Mouse (Mus musculus): Measurements from ENCODE around the gene Spon1. TPM values are rescaled to one million over a fixed set of nuclear protein-coding genes. Genes with fewer than 3 reads are reported as not detected.
A peak's percentile ranks its signal among the peaks of the same experiment; 100 is the strongest.

The Spon1 gene
- polyA plus RNA-seq, 1 experiment from 2014 or later, result 30.4 TPM

DNA sequence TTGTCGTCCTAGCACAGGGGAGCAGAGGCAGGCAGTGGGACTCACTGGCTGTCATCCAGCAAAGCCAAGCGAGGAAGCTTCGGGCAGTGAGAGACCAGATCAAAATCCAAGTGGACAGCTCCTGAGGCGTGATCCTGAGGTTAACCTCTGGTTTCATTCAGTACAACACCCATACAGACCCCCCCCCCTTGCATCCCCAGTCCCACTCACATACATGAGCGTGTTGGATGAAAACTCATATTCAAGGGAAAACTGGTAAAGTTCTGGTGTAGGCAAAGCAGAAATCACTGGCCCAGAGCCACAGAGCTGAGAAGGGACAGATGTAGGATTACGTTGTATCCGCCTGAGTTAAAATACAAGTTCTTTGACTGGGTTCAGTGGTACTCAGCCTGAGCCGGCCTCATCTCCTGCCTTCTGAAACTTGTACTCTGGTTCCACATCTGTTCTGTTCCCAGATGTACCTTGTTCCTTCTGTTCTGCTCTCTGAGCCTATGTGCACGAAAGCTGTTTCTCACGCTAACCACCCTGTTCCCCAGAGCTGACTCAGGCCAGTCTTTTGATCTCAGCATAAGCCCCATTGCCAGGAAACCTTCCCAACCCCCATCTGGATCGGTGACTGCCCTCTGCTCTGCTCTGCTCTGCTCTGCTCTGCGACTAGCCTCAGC lies 143.5 kb downstream of the Spon1 start:
- no peak overlapping the region for H3K4me3 ChIP-seq
- H3K36me3 ChIP-seq, result no peaks in the 10 kb centered on the region
- H3K9me3 ChIP-seq, result no peaks in the 10 kb centered on the region
- H3K4me2 ChIP-seq, result no peak overlapping the region
- H3K27me3 ChIP-seq, result no peaks in the 10 kb centered on the region
- no peak for ATAC-seq (ENCODE audit: insufficient number of reproducible peaks, insufficient read depth, low FRiP score, low TSS enrichment, low read depth)
- no peak overlapping the region for H3K27ac ChIP-seq
- peaks cover 14% of the 10 kb centered on the region for H3K4me1 ChIP-seq
- H3K9ac ChIP-seq, result no peak overlapping the region
- 31% methylated on average over 12 of the region's 12 CpGs for WGBS

DNA sequence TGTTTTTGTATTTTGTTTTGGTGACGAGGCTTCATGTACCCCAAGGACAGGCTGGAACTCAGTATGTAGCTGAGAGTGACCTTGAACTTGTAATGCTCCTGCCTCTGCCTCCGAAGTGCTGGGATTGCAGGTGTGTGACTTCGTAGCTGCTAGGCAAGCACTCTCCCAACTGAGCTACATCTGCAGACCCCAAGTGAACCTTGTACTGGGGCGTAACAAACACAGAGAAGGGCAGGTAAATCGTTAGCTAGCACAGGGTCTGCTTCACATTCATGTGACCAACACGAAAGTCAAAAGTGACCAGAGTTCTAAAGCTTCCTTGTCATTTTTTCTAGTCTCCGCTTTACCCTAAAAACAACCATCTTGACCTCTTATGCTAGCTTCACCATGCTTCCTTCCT lies 145.1 kb downstream of the Spon1 start:
- Histone ChIP-seq H3K27me3 (no peaks in the 10 kb centered on the region), H3K9ac (no peak overlapping the region), H3K9me3 (no peaks in the 10 kb centered on the region), H3K27ac (no peak overlapping the region), H3K4me3 (no peak overlapping the region), H3K36me3 (no peaks in the 10 kb centered on the region), H3K4me1 (peaks cover 12% of the 10 kb centered on the region), H3K4me2 (no peak overlapping the region)
- ATAC-seq (ENCODE audit: insufficient number of reproducible peaks, insufficient read depth, low FRiP score, low TSS enrichment, low read depth), result no peak
- WGBS, result 87% methylated on average over 7 of the region's 7 CpGs

DNA sequence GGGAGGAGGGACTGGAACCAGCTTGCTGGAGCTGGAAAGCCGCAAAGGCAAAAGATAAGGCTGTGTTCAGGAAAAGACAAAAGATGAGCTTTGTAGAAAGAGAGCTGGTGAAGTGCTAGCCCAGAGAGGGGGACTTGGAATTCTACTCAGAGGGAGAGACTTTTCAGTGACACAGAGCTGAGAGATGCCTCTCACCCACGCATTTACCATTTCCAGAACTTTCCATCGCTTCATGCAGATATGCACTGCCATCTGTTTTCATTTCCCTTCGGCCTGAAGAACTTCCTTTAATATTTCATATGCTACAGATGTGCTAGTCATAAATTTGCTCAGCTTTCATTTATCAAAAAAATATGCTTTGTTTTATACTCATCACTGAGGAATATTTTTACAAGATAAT lies 150.1 kb downstream of the Spon1 start:
- Histone ChIP-seq H3K27ac (0 out of 2 replicates have a peak overlapping the region, but pooled peaks have one; percentile 33), H3K9me3 (no peaks in the 10 kb centered on the region), H3K4me3 (no peak overlapping the region), H3K27me3 (no peaks in the 10 kb centered on the region), H3K4me1 (peaks cover 2% of the 10 kb centered on the region; the same call in 1 of the 2 replicates), H3K36me3 (no peaks in the 10 kb centered on the region), H3K9ac (no peak overlapping the region), H3K4me2 (no peak overlapping the region)
- no peak for ATAC-seq (ENCODE audit: insufficient number of reproducible peaks, insufficient read depth, low FRiP score, low TSS enrichment, low read depth)
- 48% methylated on average over 4 of the region's 4 CpGs for whole genome bisulfite sequencing

DNA sequence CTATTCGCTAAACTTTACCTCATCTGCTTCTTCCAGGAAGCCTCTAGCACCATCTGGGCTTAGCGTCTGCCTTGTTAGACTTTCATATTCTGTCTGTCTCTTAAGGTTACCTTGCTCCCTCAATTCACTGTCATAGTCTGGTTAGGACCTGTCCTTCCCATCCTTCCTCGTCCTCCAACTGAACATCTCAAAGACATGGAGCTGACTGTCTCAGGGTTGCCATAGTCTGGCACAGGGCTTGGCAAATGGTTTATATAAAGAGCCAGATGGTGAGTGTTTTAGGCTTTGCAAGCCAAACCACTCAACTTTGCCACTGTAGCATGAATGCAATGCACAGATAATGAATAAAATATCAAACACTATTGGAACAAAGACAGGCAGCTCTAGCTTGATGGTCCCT lies 153.1 kb downstream of the Spon1 start:
- H3K9me3 ChIP-seq, result no peaks in the 10 kb centered on the region
- no peak overlapping the region for H3K4me3 ChIP-seq
- ATAC-seq (ENCODE audit: insufficient number of reproducible peaks, insufficient read depth, low FRiP score, low TSS enrichment, low read depth), result no peak
- H3K4me2 ChIP-seq, result no peak overlapping the region
- WGBS, result 79% methylated on average over 3 of the region's 3 CpGs
- H3K9ac ChIP-seq, result no peak overlapping the region
- no peak overlapping the region for H3K27ac ChIP-seq
- H3K4me1 ChIP-seq, result peaks cover 2% of the 10 kb centered on the region; the same call in 1 of the 2 replicates
- no peaks in the 10 kb centered on the region for H3K27me3 ChIP-seq
- no peaks in the 10 kb centered on the region for H3K36me3 ChIP-seq

DNA sequence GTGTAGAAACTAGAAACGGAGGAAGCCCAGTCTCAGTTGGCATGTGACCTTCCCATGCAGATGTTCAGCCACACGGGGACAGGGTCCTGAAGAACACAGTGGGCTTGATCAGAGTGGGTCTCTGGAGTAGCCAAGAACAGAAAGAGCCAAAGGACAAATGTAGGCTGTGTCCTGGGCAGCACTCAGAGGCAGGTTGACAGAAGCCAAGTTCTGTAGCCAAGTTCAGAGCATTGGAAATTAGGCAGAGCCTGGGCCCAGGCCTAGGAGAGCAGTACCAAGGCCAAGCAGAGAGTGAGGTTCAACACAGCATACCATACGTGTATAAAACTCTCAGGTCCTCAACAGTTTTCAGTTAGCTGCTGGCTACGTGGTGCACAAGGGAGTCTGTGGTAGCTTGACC lies 153.7 kb downstream of the Spon1 start:
- no peak overlapping the region for H3K4me2 ChIP-seq
- no peak for ATAC-seq (ENCODE audit: insufficient number of reproducible peaks, insufficient read depth, low FRiP score, low TSS enrichment, low read depth)
- no peak overlapping the region for H3K27ac ChIP-seq
- no peaks in the 10 kb centered on the region for H3K36me3 ChIP-seq
- H3K4me1 ChIP-seq, result peaks cover 2% of the 10 kb centered on the region; the same call in 1 of the 2 replicates
- no peaks in the 10 kb centered on the region for H3K27me3 ChIP-seq
- 74% methylated on average over 4 of the region's 4 CpGs for whole genome bisulfite sequencing
- no peaks in the 10 kb centered on the region for H3K9me3 ChIP-seq
- H3K4me3 ChIP-seq, result no peak overlapping the region
- no peak overlapping the region for H3K9ac ChIP-seq

DNA sequence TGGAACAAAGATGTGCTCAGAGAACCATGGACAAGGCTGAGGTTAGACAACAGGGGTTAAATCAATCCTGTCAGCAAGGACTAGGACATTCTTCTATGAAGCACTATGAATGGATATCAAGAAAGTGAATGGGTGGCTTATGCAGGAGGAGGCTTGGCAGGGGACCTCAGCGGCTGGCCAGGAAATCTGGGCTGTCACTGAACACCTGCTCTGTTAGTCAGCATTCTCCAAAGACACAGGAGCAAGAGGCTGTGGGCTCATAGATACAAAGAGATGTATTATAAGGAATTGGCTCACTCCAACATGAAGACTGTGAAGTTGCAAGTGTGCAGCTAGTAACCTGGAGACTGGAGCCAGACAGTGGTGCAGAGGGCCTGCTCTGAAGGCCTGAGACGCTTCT lies 154.3 kb downstream of the Spon1 start:
- Histone ChIP-seq H3K27ac (no peak overlapping the region), H3K9me3 (no peaks in the 10 kb centered on the region), H3K9ac (no peak overlapping the region), H3K4me2 (no peak overlapping the region), H3K27me3 (no peaks in the 10 kb centered on the region), H3K4me1 (peaks cover 2% of the 10 kb centered on the region; the same call in 1 of the 2 replicates), H3K4me3 (no peak overlapping the region), H3K36me3 (no peaks in the 10 kb centered on the region)
- 85% methylated on average over 2 of the region's 2 CpGs for WGBS
- no peak for ATAC-seq (ENCODE audit: insufficient number of reproducible peaks, insufficient read depth, low FRiP score, low TSS enrichment, low read depth)

- H3K4me3 ChIP-seq, result no peak overlapping the region
- H3K27ac ChIP-seq, result no peak overlapping the region
- H3K27me3 ChIP-seq, result no peaks in the 10 kb centered on the region
- H3K4me1 ChIP-seq, result no peaks in the 10 kb centered on the region
- no peak for ATAC-seq (ENCODE audit: insufficient number of reproducible peaks, insufficient read depth, low FRiP score, low TSS enrichment, low read depth)
- H3K36me3 ChIP-seq, result no peaks in the 10 kb centered on the region
- H3K4me2 ChIP-seq, result no peak overlapping the region
- 74% methylated on average over 6 of the region's 6 CpGs for WGBS
- H3K9ac ChIP-seq, result no peak overlapping the region
- H3K9me3 ChIP-seq, result no peaks in the 10 kb centered on the region
Measured at GRCm38 (mm10) chr7:113924561-113924960, 158.8 kb downstream of the Spon1 start.

DNA sequence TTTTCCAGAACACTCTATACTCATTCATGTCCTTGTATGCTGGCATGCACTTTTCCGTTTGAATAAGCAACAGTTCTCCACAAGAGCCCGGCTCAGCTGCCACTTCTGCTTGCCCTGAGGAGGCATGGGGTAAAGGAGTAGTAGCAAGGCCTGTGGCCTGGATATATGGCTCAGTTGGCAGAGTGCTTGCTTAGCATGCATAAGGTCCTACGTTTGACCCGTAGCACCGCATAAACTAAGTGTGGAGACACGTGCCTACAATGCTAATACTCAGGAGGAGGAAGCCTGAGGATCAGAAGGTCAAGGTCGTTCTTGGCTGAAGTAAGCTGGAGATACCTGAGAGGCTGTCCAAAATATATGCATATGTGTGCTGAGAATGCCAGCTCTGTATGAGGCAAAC lies 185.1 kb downstream of the Spon1 start:
- Histone ChIP-seq H3K27ac (no peak overlapping the region), H3K4me1 (no peaks in the 10 kb centered on the region), H3K36me3 (no peaks in the 10 kb centered on the region), H3K4me3 (no peak overlapping the region), H3K9ac (no peak overlapping the region), H3K4me2 (no peak overlapping the region), H3K27me3 (no peaks in the 10 kb centered on the region), H3K9me3 (no peaks in the 10 kb centered on the region)
- 74% methylated on average over 7 of the region's 7 CpGs for WGBS
- no peak for ATAC-seq (ENCODE audit: insufficient number of reproducible peaks, insufficient read depth, low FRiP score, low TSS enrichment, low read depth)

GRCm38 (mm10) chr7:113955431-113955830 lies 189.6 kb downstream of the Spon1 start:
- Histone ChIP-seq H3K4me1 (no peaks in the 10 kb centered on the region), H3K27me3 (no peaks in the 10 kb centered on the region), H3K9me3 (no peaks in the 10 kb centered on the region), H3K27ac (no peak overlapping the region), H3K4me3 (no peak overlapping the region), H3K36me3 (no peaks in the 10 kb centered on the region), H3K4me2 (no peak overlapping the region), H3K9ac (no peak overlapping the region)
- no peak for ATAC-seq (ENCODE audit: insufficient number of reproducible peaks, insufficient read depth, low FRiP score, low TSS enrichment, low read depth)
- whole genome bisulfite sequencing, result 79% methylated on average over 2 of the region's 2 CpGs

DNA sequence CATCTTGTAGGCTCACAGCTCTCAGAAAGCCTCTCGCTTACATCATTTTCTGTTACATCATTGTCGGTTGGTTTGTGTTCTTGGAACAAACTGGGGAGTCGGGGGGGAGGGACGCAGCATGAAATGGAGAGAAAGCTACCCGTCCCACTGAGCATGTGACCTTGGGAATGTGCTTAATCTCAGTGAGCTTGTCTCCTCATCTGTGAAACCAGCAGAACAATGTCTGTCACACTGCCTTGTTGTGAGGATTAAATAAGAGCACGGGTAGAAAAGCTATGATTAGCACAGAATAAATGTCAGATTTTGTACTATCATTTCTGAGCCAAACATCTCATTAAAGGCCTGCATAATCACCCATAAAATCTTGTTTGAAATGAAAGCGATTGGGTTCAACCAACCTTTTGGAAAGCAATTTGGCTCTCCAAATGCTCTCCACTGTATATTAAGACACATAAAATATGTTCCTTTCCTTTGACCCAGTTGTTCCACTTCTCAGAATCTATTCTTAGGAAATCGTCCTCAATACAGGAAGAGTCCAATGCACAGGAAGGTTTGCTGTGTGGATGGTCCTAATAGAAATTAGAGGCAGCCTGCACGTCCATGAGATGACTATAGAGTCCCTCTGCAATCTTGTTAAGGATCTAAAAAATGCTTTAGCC lies 195.2 kb downstream of the Spon1 start:
- no peak for ATAC-seq (ENCODE audit: insufficient number of reproducible peaks, insufficient read depth, low FRiP score, low TSS enrichment, low read depth)
- WGBS, result 76% methylated on average over 9 of the region's 9 CpGs
- no peak overlapping the region for H3K4me3 ChIP-seq
- H3K4me1 ChIP-seq, result peaks cover 15% of the 10 kb centered on the region
- no peaks in the 10 kb centered on the region for H3K9me3 ChIP-seq
- no peak overlapping the region for H3K9ac ChIP-seq
- H3K27me3 ChIP-seq, result no peaks in the 10 kb centered on the region
- H3K36me3 ChIP-seq, result no peaks in the 10 kb centered on the region
- no peak overlapping the region for H3K27ac ChIP-seq
- no peak overlapping the region for H3K4me2 ChIP-seq

DNA sequence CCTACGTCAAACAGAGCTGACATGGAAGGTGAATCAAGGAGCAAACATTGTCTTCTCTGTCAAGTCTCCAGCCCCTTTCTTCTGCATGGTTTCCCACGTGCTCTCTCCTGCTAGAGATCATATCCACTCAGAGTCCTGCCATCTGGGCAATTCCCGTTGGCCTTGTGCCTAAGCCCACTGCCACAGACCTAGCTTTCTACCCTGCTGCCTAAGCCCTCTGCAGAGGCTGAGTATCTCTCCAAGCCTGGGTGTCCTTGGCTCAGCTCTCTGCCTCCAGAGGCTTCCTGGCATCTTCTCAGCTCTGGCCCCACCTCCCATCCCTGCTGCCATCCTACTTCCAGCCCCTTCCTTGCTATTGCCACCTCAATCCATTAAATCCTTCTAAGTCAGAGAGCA lies 195.7 kb downstream of the Spon1 start:
- H3K9ac ChIP-seq, result no peak overlapping the region
- 71% methylated on average over 3 of the region's 3 CpGs for WGBS
- no peaks in the 10 kb centered on the region for H3K27me3 ChIP-seq
- peaks cover 15% of the 10 kb centered on the region for H3K4me1 ChIP-seq
- no peak overlapping the region for H3K27ac ChIP-seq
- no peak for ATAC-seq (ENCODE audit: insufficient number of reproducible peaks, insufficient read depth, low FRiP score, low TSS enrichment, low read depth)
- no peak overlapping the region for H3K4me3 ChIP-seq
- H3K4me2 ChIP-seq, result no peak overlapping the region
- H3K36me3 ChIP-seq, result no peaks in the 10 kb centered on the region
- H3K9me3 ChIP-seq, result no peaks in the 10 kb centered on the region

GRCm38 (mm10) chr7:113962078-113962477 lies 196.3 kb downstream of the Spon1 start:
- 81% methylated on average over 4 of the region's 4 CpGs for WGBS
- no peak for ATAC-seq (ENCODE audit: insufficient number of reproducible peaks, insufficient read depth, low FRiP score, low TSS enrichment, low read depth)

More at GRCm38 (mm10) chr7:113962078-113962477, 196.3 kb downstream of the Spon1 start:
- Histone ChIP-seq H3K27me3 (no peaks in the 10 kb centered on the region), H3K9me3 (no peaks in the 10 kb centered on the region), H3K4me2 (no peak overlapping the region), H3K4me1 (peaks cover 15% of the 10 kb centered on the region), H3K4me3 (no peak overlapping the region), H3K36me3 (no peaks in the 10 kb centered on the region), H3K27ac (no peak overlapping the region), H3K9ac (no peak overlapping the region)

Data from embryonic facial prominence, embryonic 13.5 days (tissue).